Mouse (Mus musculus): ENCODE data around the gene Usp50. TPM values are rescaled to one million over a fixed set of nuclear protein-coding genes. Genes with fewer than 3 reads are reported as not detected.

The Usp50 gene
- polyA plus RNA-seq, 1 experiment, result 2.5 TPM

GRCm38 (mm10) chr2:126674441-126675168 lies 108.7 kb downstream of the Usp50 start:
- no peak for TF ChIP-seq CTCF (IDR thresholded peaks at IDR 0.05; ENCODE audit: borderline replicate concordance, insufficient read depth, low read depth, low read length)
- no peak for TF ChIP-seq POLR2A (IDR thresholded peaks at IDR 0.05; ENCODE audit: borderline replicate concordance, insufficient read depth, low read length)
- Histone ChIP-seq H3K4me3 (replicated peaks; ENCODE audit: insufficient read depth, low read depth, low read length) (peak overlapping the region; percentile 78), H3K27ac (ENCODE audit: insufficient read depth, low read length) (peak overlapping the region; percentile 96), H3K4me1 (ENCODE audit: control insufficient read depth, insufficient read depth, low read length) (peaks cover 3% of the 10 kb centered on the region; the same call in 1 of the 2 replicates), H3K27me3 (ENCODE audit: control insufficient read depth, insufficient read depth, low read length) (no peaks in the 10 kb centered on the region)
- peak; percentile 55 to 72 for DNase-seq
- WGBS, result under 1% methylated on average over 76 of the region's 77 CpGs

DNA sequence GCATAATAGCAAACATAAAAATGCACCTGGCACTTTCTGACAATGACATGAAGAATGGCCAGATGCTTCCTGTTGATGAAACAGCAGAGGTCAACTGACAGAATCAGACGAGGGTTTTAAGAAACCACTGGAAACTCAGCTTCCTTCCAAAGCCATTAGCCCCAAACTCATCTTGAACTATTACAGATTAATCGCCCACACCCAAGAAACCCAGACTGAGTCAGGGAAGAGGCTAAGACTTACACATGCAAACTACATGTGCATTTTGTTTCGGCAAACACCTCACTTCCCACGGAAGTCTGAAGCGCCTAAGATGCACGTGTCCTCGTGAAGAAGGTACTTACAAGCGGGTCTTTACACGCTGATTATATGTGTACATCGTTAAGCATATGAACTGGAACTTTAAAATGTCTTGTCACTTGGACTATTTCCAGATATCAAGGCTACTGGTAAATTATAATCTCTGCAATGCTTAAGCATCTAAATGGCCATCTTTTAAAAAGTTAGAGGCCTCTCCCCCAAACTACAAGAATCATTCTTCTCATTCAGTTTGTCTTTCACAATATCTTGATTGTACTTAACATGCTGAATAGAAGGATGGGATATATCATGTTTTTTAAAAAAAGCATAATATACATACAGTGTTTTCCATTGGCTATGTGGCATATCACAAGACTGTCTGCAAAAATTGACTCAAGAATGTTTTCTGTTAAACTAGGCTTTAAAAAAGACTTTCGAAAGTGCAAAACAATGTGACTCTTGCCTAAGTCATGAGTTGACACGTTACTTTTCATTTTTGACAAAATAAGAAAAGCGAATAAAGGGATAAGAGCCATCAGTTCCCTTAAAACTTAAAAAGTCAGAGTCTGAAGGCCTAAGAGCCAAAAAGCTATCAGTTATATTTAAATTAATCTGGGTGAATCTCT lies 109.7 kb downstream of the Usp50 start:
- no peak overlapping the region for H3K27ac ChIP-seq (ENCODE audit: insufficient read depth, low read length)
- 37% methylated on average over 13 of the region's 13 CpGs for WGBS

GRCm38 (mm10) chr2:126668621-126669252 lies 114.5 kb downstream of the Usp50 start:
- H3K4me1 ChIP-seq (ENCODE audit: control insufficient read depth, insufficient read depth, low read length), result peaks cover 3% of the 10 kb centered on the region; the same call in 1 of the 2 replicates
- WGBS, result 94% methylated on average over 5 of the region's 5 CpGs

More for the DNA sequence above, 109.7 kb downstream of the Usp50 start:
- Histone ChIP-seq H3K27me3 (ENCODE audit: control insufficient read depth, insufficient read depth, low read length) (no peaks in the 10 kb centered on the region), H3K4me1 (ENCODE audit: control insufficient read depth, insufficient read depth, low read length) (peaks cover 3% of the 10 kb centered on the region; the same call in 1 of the 2 replicates), H3K4me3 (replicated peaks; ENCODE audit: insufficient read depth, low read depth, low read length) (peak overlapping the region; percentile 78)
- no peak for TF ChIP-seq CTCF (IDR thresholded peaks at IDR 0.05; ENCODE audit: borderline replicate concordance, insufficient read depth, low read depth, low read length)
- TF ChIP-seq POLR2A (IDR thresholded peaks at IDR 0.05; ENCODE audit: borderline replicate concordance, insufficient read depth, low read length), result no peak
- DNase-seq, result no peak

GRCm38 (mm10) chr2:126665984-126666383 lies 117.3 kb downstream of the Usp50 start:
- H3K27ac ChIP-seq (ENCODE audit: insufficient read depth, low read length), result no peak overlapping the region
- H3K4me1 ChIP-seq (ENCODE audit: control insufficient read depth, insufficient read depth, low read length), result no peaks in the 10 kb centered on the region
- no peak for TF ChIP-seq CTCF (IDR thresholded peaks at IDR 0.05; ENCODE audit: borderline replicate concordance, insufficient read depth, low read depth, low read length)
- no peak for TF ChIP-seq POLR2A (IDR thresholded peaks at IDR 0.05; ENCODE audit: borderline replicate concordance, insufficient read depth, low read length)
- no peak for DNase-seq
- 89% methylated on average over 3 of the region's 3 CpGs for WGBS
- no peaks in the 10 kb centered on the region for H3K27me3 ChIP-seq (ENCODE audit: control insufficient read depth, insufficient read depth, low read length)
- no peak overlapping the region for H3K4me3 ChIP-seq (replicated peaks; ENCODE audit: insufficient read depth, low read depth, low read length)

More at GRCm38 (mm10) chr2:126668621-126669252, 114.5 kb downstream of the Usp50 start:
- Histone ChIP-seq H3K27ac (ENCODE audit: insufficient read depth, low read length) (no peak overlapping the region), H3K27me3 (ENCODE audit: control insufficient read depth, insufficient read depth, low read length) (no peaks in the 10 kb centered on the region), H3K4me3 (replicated peaks; ENCODE audit: insufficient read depth, low read depth, low read length) (no peak overlapping the region)
- DNase-seq, result no peak
- TF ChIP-seq CTCF (IDR thresholded peaks at IDR 0.05; ENCODE audit: borderline replicate concordance, insufficient read depth, low read depth, low read length) (no peak), POLR2A (IDR thresholded peaks at IDR 0.05; ENCODE audit: borderline replicate concordance, insufficient read depth, low read length) (no peak)

DNA sequence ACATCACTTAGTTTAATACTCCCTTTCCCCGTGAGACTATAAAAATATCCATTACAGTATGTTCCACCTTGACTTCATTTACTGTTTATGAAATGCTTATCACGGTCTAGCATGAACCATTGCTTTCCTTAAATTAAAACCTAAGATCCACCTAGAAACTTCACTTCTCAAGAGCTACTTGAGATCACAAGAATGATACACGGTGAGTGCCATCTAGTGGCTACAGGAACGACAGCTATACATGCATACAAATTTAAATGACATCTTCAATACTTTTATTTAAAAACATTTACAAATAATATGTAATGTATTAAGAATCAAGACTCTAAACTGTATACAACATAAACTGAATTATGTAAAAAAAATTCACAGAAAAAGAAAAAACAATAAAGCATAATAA lies 119.8 kb downstream of the Usp50 start:
- 38% methylated on average over 4 of the region's 4 CpGs for WGBS
- H3K4me3 ChIP-seq (replicated peaks; ENCODE audit: insufficient read depth, low read depth, low read length), result no peak overlapping the region
- peak in 1 of 2 experiments; percentile 21 for DNase-seq

More for the DNA sequence above, 119.8 kb downstream of the Usp50 start:
- H3K27ac ChIP-seq (ENCODE audit: insufficient read depth, low read length), result no peak overlapping the region
- H3K4me1 ChIP-seq (ENCODE audit: control insufficient read depth, insufficient read depth, low read length), result no peaks in the 10 kb centered on the region
- H3K27me3 ChIP-seq (ENCODE audit: control insufficient read depth, insufficient read depth, low read length), result no peaks in the 10 kb centered on the region
- TF ChIP-seq CTCF (IDR thresholded peaks at IDR 0.05; ENCODE audit: borderline replicate concordance, insufficient read depth, low read depth, low read length), result peak; percentile 28; the same call in 1 of the 2 replicates
- TF ChIP-seq POLR2A (IDR thresholded peaks at IDR 0.05; ENCODE audit: borderline replicate concordance, insufficient read depth, low read length), result no peak

Other genes with a start within 250 kb of the Usp50 start
- 6.6 and 9.4 TPM in 2 replicates for gene Slc27a2, start 231.1 kb downstream of the Usp50 start, polyA plus RNA-seq (2012; rRNA removed)
- gene Hdc, start 164.2 kb downstream of the Usp50 start, polyA plus RNA-seq (2012; rRNA removed), result 6.6 and 7.0 TPM in 2 replicates
- 21.8 and 23.7 TPM in 2 replicates for gene Gabpb1, start 107.1 kb downstream of the Usp50 start, polyA plus RNA-seq (2012; rRNA removed)
- 54.6 and 54.7 TPM in 2 replicates for gene Usp8, start 76.1 kb downstream of the Usp50 start, polyA plus RNA-seq (2012; rRNA removed)
- 27.6 and 28.9 TPM in 2 replicates for gene Trpm7, start 92.8 kb upstream of the Usp50 start, polyA plus RNA-seq (2012; rRNA removed)
- 20.0 and 20.1 TPM in 2 replicates for gene Sppl2a, start 149.8 kb upstream of the Usp50 start, polyA plus RNA-seq (2012; rRNA removed)
- gene Ap4e1, start 225.2 kb upstream of the Usp50 start, polyA plus RNA-seq (2012; rRNA removed), result 11.1 and 11.4 TPM in 2 replicates